Mouse (Mus musculus) T-cell, adult 2 months (primary cell): ENCODE results near the gene Ctrl.
"Not testable (repeated sequence)": the region's sequence is repeated elsewhere in the genome, so short reads cannot be mapped to it uniquely, and the experiment has no call there.

Experiments used
- DNase-seq: peaks from one replicate; pipeline ENCODE4 v3.0.0; 2022; ENCODE audit warnings: low spot score

Gene Ctrl

DNA sequence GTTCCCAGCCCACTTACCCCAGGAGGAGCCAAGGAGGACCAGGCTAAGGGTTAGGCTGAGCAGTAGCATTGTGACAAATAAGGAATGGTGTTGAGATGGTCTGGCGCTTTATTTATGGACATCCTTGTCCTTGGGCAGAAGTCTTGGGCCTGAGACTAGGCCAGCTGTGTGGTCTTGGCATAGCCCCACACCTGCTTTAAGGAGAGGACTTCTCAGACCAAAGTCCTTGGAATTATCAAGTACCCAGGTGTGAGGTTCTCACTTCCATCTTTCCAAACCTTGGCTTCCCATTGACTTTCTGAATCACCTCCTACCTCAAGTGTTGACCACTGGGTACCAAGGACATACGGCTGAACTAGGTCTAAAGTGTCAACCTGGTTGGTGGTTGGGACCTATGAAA is at the start of gene Ctrl:
TSS of gene Ctrl (minus strand) at position 101 of the 400 bp plus-strand sequence.
- no peak for DNase-seq

GRCm38 (mm10) chr8:105983406-105983805 is 49.7 kb upstream of the Ctrl start:
- not testable (repeated sequence) for DNase-seq

GRCm38 (mm10) chr8:105981146-105981545 is 47.5 kb upstream of the Ctrl start:
- no peak for DNase-seq

GRCm38 (mm10) chr8:105979325-105979724 is 45.7 kb upstream of the Ctrl start, which contains the start of gene Dpep3:
Dpep3 (minus strand) TSS chr8:105979429.
- no peak for DNase-seq

DNA sequence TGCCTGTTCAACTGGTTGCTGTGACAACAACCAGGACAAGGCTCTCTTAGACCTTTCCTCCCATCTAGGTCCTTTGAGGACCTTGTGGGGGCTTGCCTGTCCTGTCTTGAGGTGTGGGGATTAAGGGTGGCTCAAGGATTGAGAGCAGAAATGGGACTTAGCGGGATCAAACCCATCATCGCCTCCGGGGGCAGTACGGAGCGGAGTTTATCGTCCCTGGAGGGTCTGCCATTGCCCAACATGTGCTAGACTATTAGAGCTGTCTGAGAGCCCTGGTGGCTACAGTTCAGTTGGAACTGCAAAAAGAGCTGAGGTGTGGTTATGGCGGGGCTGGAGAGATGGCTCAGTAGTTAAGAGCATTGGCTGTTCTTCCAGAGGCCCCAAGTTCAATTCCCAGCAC is 41.7 kb upstream of the Ctrl start:
- DNase-seq, result no peak

DNA sequence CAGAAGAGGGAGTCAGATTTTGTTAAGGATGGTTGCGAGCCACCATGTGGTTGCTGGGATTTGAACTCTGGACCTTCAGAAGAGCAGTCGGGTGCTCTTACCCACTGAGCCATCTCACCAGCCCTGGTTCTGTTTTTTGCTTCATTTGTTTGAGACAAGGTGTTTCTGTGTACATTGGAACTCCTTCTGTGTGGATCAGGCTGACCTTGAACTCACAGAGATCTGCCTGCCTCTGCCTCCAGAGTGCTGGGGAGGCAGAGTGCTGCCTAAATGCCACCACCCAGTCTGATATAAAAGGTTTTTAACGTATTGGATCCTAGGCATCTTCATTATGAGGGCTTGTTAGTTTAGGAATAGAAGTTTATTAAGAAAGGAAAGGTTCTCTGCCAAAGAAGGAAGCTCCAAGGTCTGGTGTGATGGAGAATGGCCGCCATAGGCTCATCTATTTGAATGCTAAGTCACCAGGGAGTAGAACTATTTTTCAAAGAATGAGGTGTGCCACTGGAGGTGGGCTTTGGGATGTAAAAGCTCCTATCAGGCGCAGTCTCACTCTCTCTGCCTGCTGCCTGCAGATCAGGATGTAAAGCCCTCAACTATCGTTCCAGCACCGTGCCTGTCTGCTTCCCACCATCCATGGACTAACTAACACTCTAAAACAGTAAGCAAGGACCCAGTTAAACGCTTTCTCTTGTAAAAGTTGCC is 37.5 kb upstream of the Ctrl start:
- no peak for DNase-seq

- DNase-seq, result no peak
These were observed 35.7 kb upstream of the Ctrl start for GRCm38 (mm10) chr8:105969367-105969766.

GRCm38 (mm10) chr8:105966692-105967311 is 33.1 kb upstream of the Ctrl start:
- DNase-seq, result peak; percentile 17

GRCm38 (mm10) chr8:105965905-105966341 is 32.3 kb upstream of the Ctrl start, which contains the start of gene Slc12a4:
Slc12a4 (minus strand) TSS chr8:105966097.
- peak; percentile 66 for DNase-seq

DNA sequence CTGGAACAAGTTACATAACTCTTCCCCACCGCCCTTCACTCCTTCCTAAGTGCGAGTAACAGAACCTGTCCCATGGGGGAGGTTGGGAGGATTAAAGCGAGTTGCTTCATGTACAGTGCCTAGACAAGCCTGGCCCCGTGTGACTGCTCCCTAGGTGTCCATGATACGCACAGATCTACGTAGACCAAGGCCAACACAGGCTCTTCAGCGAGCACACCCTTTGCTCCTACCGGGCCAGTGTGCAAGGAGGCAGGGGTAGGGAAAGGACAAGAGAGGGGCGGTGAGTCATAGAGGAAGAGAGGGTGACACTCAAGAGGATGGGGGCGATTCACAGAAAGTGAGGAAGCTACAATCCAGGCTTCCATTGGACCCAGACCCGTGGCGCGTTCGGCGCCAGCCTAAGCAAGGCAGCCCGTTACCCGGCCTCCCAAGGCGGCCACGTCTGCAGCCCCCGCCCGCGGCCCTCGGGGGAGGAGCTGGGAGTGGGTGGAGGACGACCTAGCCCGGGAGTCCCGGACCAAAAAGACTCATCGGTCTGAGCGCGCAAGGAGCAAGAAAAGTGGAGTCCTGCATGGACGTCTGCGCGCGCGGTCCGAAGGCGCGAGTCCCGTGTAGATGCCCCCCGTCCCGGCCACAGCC is 31.7 kb upstream of the Ctrl start:
- peak; percentile 38 for DNase-seq

GRCm38 (mm10) chr8:105964506-105965265 is 31.0 kb upstream of the Ctrl start:
- no peak for DNase-seq

DNA sequence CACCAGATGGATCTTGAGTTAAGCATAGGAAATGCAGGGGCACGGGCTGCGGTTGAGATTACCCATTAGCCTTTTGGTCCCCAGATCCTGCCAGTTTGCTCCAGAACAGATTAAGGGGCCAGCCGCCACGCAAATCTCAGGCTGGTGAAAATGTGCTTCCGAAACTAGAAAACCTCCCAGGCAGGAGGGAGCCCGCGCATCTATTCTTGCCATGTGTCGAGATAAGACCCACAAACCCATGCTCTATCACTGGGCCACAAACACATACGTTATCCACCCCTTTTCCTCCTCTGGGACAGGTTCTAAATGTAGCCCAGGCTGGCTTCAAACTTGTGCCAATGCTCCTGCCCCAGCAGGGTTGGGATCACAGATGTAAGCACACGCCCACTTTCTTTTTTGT is 27.9 kb upstream of the Ctrl start:
- DNase-seq, result no peak

- no peak for DNase-seq
These were observed 27.4 kb upstream of the Ctrl start for GRCm38 (mm10) chr8:105961101-105961500.

DNA sequence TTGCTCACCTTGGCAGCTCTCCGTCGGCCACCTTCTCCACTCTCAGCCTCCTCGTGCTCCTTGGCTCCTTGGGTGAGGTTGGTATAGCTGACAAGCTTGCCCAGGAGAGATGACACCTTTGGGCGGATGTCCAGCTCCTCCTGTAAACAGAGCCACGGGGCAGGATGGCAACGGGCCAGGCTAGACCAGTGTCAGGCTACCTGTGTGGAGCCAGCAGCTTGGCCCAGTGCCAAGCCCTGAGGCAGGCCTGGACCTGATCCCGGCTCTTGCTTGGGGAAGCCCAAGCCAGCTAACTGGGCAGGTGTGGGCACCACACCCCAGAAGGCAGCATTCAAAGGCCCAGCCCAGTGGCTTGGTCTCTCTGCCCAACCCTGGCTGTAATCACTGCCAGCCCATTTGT is 25.7 kb upstream of the Ctrl start:
- DNase-seq, result no peak

DNA sequence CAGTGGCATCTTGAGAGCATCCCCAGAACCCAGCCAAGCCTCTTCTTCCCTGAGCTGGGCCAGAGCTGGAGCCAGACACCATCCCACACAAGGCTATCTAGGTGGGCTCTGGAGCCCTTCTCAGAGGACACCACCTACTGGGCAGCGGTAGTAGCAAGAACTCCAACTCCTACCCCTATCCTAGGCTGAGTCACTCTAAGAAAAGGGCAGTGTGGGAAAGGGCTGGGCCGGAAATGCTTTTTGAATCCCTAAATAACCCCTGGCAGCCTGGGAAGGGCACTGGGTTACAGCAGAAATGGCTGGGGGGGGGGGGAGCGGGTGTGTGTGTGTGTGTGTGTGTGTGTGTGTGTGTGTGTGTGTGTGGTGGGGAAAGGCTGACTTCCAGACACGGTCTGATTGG is 24.2 kb upstream of the Ctrl start:
- DNase-seq, result no peak

DNA sequence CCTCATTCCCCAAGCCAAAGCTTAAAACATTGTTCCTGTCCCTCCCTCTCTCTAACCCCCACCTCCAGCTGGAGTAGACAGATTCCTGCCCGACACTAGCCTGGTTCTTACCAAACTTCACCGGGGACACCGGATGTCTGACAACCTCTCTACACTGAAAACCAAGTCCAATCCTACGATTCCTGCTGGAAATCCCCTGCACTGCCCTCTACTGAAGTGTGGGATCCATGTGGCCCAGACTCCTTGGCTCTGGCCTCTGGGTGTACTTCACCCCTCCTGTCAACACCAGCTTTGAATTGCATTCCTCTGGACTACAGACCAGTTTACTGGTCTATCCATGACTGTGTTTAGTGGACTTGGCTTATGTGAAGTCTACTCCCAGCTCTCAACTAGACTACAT is 22.9 kb upstream of the Ctrl start:
- no peak for DNase-seq

DNA sequence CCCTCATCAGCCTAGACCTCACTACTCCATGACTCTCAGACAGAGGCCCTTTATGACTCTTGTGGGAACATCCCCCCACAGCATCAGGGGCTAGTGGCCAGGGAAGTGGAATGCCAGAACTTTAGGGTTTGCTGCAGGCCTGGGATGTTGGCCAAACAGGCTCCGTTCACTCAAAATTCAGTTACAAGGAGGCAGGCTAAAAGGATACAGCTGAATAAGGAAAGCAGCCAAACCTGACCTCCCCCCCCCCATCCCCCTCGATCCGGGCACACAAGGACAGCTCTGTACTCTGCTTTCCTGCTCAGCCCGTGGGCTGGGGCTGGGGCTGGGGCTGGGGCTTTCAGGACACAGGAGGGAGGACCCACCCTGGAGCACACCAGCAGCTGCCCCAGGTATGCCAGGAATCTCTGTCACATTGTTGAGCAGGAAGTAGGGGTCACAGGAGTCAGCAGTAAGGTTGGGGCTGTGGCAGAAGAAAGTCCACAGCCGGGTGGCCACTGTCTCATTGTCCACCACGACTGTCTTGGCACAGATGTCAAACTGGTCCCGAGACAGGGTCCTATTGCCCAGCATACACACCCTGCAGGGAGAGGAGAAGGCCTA is 17.5 kb upstream of the Ctrl start:
- no peak for DNase-seq

DNA sequence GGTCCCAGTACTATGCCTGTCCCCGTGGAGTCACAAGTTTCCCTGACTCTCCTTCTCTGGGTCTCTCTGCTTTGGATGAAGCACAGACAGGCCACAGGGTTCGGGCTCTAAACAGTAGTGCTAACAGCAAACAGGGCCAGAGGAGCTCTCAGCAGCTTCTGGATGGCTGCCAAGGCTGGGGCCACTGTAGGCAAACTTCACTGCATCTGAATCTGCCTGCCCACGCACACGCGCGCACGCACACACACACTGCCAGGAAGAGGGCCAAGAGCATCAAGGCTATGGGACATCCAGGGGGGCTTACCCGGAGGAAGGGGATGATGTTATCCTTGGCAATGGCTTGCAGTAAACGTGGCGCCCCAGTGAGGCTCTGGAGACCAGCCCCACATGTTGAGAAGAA is 15.7 kb upstream of the Ctrl start:
- DNase-seq, result no peak

DNA sequence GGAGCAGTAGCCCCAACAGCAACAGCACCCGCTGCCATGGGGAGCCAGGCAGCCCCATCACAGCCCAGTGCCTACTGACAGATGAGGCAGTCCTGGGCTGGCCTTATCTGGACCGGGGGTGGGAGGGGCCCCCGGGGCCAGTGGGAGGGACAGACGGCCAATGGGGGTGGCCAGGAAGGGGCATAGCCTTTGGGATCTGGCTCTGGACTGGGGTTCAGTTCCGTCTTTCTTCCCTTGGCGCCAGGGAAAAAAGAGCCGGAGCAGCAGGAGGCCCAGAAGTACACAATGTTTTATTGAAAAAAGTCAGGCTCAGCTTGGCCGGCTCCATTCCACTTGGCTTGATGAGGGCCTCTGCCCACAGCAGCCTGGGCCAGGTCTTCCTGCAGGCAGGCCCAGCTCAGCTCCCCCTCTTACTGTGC is 9.7 kb upstream of the Ctrl start, which contains the start of gene Lcat:
TSS of gene Lcat (minus strand) at position 62 of the 419 bp plus-strand sequence.
- no peak for DNase-seq

GRCm38 (mm10) chr8:105942542-105942941 is 8.9 kb upstream of the Ctrl start:
- no peak for DNase-seq

- DNase-seq, result no peak
These were observed 8.4 kb upstream of the Ctrl start for GRCm38 (mm10) chr8:105942026-105942425.

DNA sequence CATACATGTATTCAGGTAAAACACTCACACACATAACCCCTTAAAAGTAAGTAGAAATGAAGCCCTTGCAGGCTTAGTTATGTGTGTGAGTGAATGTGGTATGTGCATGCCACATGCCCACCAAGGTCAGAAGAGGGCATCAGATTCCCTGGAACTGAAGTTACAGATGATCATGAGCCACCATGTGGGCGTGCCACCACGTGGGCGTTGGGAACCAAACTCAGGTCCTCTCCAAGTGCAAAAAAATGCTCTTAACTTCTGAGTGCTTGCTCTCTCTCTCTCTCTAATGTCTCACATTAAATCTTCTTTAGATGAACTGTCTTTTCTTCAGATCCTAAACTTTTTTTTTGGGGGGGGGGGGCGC is 4.6 kb upstream of the Ctrl start, which contains the start of gene Psmb10:
TSS of gene Psmb10 (minus strand) at position 139 of the 364 bp plus-strand sequence.
- no peak for DNase-seq
